Mouse (Mus musculus) heart, embryonic 14.5 days (tissue): ENCODE results near the gene Mia. TPM values are rescaled to one million over a fixed set of nuclear protein-coding genes. Genes with fewer than 3 reads are reported as not detected.

ENCODE experiments used
- ATAC-seq: fragments of 200-750 bp; cut with Nextera tagmentation; 2 replicates; pipeline ENCODE4 v1.8.0; 2017; ENCODE audit warnings: low read depth, moderate TSS enrichment; ENCODE audit not compliant: insufficient number of reproducible peaks, insufficient read depth, low FRiP score
- H3K27ac ChIP-seq, 2 experiments: fragments of 200-500 bp in 1 of 2; fragments of 300-500 bp in 1 of 2; sonication (generic) in 1 of 2; replicated peaks in 1 of 2; 2 replicates each; pipeline ENCODE4 v1.5.1; 2012 to 2014; ENCODE audit warnings: low read depth in 2 of 2, low read length in 2 of 2, control low read depth in 1 of 2, mild to moderate bottlenecking in 1 of 2, mixed read lengths in 1 of 2; ENCODE audit not compliant: control insufficient read depth in 1 of 2, insufficient read depth in 1 of 2
- H3K27me3 ChIP-seq: fragments of 300-500 bp; sonication (generic); 2 replicates; pipeline ENCODE4 v1.6.1; 2014; ENCODE audit warnings: mild to moderate bottlenecking, low read length, control low read depth; ENCODE audit not compliant: control insufficient read depth, insufficient read depth
- H3K36me3 ChIP-seq: fragments of 300-500 bp; sonication (generic); 2 replicates; pipeline ENCODE4 v1.6.1; 2014; ENCODE audit warnings: mild to moderate bottlenecking, control low read depth, low read length, mixed read lengths; ENCODE audit not compliant: control insufficient read depth, insufficient read depth
- H3K4me1 ChIP-seq, 2 experiments: fragments of 200-500 bp in 1 of 2; fragments of 300-500 bp in 1 of 2; sonication (generic) in 1 of 2; 2 replicates each; pipeline ENCODE4 v1.6.1; 2012 to 2014; ENCODE audit warnings: low read length in 2 of 2, control low read depth in 1 of 2, mixed read lengths in 1 of 2; ENCODE audit not compliant: control insufficient read depth in 2 of 2, insufficient read depth in 2 of 2
- H3K4me2 ChIP-seq: fragments of 300-500 bp; sonication (generic); 2 replicates; pipeline ENCODE4 v1.6.1; 2014; ENCODE audit warnings: mild to moderate bottlenecking, low read length
- H3K4me3 ChIP-seq, 2 experiments: fragments of 200-500 bp in 1 of 2; fragments of 300-500 bp in 1 of 2; sonication (generic) in 1 of 2; 2 replicates each; pipeline ENCODE4 v1.5.1; 2012 to 2014; ENCODE audit warnings: low read length in 2 of 2, mild to moderate bottlenecking in 2 of 2, control low read depth in 1 of 2, low read depth in 1 of 2, moderate library complexity in 1 of 2; ENCODE audit not compliant: control insufficient read depth in 1 of 2, insufficient read depth in 1 of 2
- H3K9ac ChIP-seq: fragments of 300-500 bp; sonication (generic); 2 replicates; pipeline ENCODE4 v1.6.1; 2014; ENCODE audit warnings: mild to moderate bottlenecking, low read length
- H3K9me3 ChIP-seq: fragments of 300-500 bp; sonication (generic); 2 replicates; pipeline ENCODE4 v1.6.1; 2016; ENCODE audit warnings: low read length, control low read depth; ENCODE audit not compliant: control insufficient read depth
- WGBS: fragments of 180-500 bp; shearing (Covaris S2); extraction: QIAGEN DNeasy Blood & Tissue Kit; methylation state at CpG from one replicate; pipeline ENCODE4 v1.1.7; 2014; 5-methylcytosine and 5-hydroxymethylcytosine counted together
- polyA plus RNA-seq: library from polyadenylated mRNA; unstranded; fragments of >200 nt; fragmentation: Nextera tagmentation; extraction: Ambion mirVana; gene quantifications from 2 replicates; pipeline ENCODE4 v1.2.1, GENCODE M21; 2014

Mia gene
- polyA plus RNA-seq, result 0.53 and 1.3 TPM in 2 replicates

- Histone ChIP-seq H3K9me3 (0 out of 2 replicates have a peak, but pooled peaks cover 3% of the 10 kb centered on the region), H3K4me3 (no peak within 1 kb of the TSS), H3K4me1 (peaks cover 0 to 4% of the 10 kb centered on the region in 2 experiments; a peak in 2 of 4 replicates), H3K9ac (no peak within 1 kb of the TSS), H3K4me2 (no peak within 1 kb of the TSS), H3K27ac (peak within 1 kb of the TSS in 1 of 2 experiments; percentile 33; a peak in 2 of 4 replicates), H3K36me3 (peaks cover 32% of the 10 kb centered on the region), H3K27me3 (no peaks in the 10 kb centered on the region)
- 62% methylated on average over 14 of the region's 14 CpGs for WGBS
- ATAC-seq, result no peak
Observed at GRCm38 (mm10) chr7:27180837-27181695, at the start of gene Mia, which contains the start of gene Gm21983. TSS of gene Mia (minus strand) at chr7:27181157. TSS of gene Gm21983 (minus strand) at chr7:27181086.

GRCm38 (mm10) chr7:27228865-27229264 is 47.9 kb upstream of the Mia start:
- H3K36me3 ChIP-seq, result no peaks in the 10 kb centered on the region
- H3K27me3 ChIP-seq, result no peaks in the 10 kb centered on the region
- H3K4me1 ChIP-seq, result peaks cover 28 to 43% of the 10 kb centered on the region in 2 experiments
- peak overlapping the region; percentile 75 to 84 for H3K4me3 ChIP-seq
- WGBS, result 14% methylated on average over 6 of the region's 6 CpGs
- peak overlapping the region; percentile 83 for H3K9ac ChIP-seq
- H3K4me2 ChIP-seq, result peak overlapping the region; percentile 86
- no peak for ATAC-seq
- no peaks in the 10 kb centered on the region for H3K9me3 ChIP-seq
- H3K27ac ChIP-seq, result peak overlapping the region; percentile 61 to 82

DNA sequence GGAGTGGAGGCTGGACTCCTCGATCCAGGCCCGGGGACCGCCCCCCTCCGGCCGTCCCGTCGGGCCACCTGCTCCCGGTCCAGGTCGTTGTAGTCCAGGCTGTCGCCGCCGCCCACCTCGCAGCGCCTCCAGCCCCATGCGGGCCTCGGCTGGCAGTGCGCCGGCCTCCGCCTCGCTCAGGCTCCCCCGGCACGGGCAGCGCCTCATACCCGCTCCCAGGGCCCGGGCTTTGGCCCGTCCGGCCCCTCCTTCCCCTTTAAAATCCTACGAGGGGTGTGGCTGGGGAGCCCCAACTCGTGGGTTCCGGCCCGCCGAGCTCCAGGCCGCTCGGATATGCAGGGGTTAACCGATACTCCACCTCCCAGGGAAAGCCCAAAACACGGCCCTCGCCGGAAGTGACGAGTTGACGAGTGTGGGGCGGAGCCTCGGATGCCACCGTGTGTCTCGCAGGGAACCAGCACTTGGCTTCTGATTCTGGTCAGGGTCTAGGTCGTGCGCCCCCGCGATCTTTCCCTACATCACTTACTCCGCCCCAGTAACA is 47.4 kb upstream of the Mia start, which contains the start of gene Itpkc:
Gene Itpkc, minus strand, starts transcription at position 381 of the 541 bp plus-strand sequence.
- peak within 1 kb of the TSS; percentile 75 to 84 for H3K4me3 ChIP-seq
- H3K27ac ChIP-seq, result peak within 1 kb of the TSS; percentile 62 to 82
- H3K4me1 ChIP-seq, result peaks cover 23 to 38% of the 10 kb centered on the region in 2 experiments
- H3K27me3 ChIP-seq, result no peaks in the 10 kb centered on the region
- H3K9me3 ChIP-seq, result no peaks in the 10 kb centered on the region
- WGBS, result under 1% methylated on average over 49 of the region's 49 CpGs
- peak within 1 kb of the TSS; percentile 86 for H3K4me2 ChIP-seq
- no peaks in the 10 kb centered on the region for H3K36me3 ChIP-seq
- peak; percentile 85 for ATAC-seq
- peak within 1 kb of the TSS; percentile 83 for H3K9ac ChIP-seq

DNA sequence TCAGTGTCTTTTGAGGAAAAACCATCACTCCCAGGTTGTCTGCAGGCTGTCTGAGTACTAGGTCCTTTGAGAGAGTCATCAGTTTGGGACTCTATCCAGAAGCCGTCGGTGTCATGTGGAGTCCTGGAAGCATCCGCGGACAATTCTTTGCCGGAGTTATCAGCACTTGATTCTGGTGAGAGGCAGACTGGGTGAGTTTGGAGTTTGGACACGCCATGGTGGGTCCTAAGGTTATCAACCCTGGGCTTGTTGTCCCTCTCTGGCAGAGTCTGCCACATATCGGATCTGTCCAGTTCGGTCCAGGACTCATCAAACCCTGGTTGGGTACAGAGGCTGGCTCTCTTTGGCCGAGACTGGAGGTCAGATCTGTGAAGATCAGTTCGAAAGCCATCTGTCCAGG is 46.7 kb upstream of the Mia start:
- Histone ChIP-seq H3K4me1 (peaks cover 22 to 37% of the 10 kb centered on the region in 2 experiments), H3K27ac (peak overlapping the region; percentile 62 to 82; a peak in 3 of 4 replicates), H3K9me3 (no peaks in the 10 kb centered on the region), H3K27me3 (no peaks in the 10 kb centered on the region), H3K9ac (peak overlapping the region; percentile 83), H3K4me2 (peak overlapping the region; percentile 86), H3K36me3 (no peaks in the 10 kb centered on the region), H3K4me3 (peak overlapping the region; percentile 75 to 84)
- WGBS, result 0% methylated on average over 10 of the region's 10 CpGs
- no peak for ATAC-seq

GRCm38 (mm10) chr7:27227276-27227675 is 46.3 kb upstream of the Mia start:
- peak overlapping the region; percentile 83 for H3K9ac ChIP-seq
- H3K27ac ChIP-seq, result no peak overlapping the region
- WGBS, result 23% methylated on average over 9 of the region's 9 CpGs
- no peaks in the 10 kb centered on the region for H3K9me3 ChIP-seq
- peak overlapping the region; percentile 86 for H3K4me2 ChIP-seq
- H3K4me3 ChIP-seq, result peak overlapping the region; percentile 75 to 84
- H3K27me3 ChIP-seq, result no peaks in the 10 kb centered on the region
- no peak for ATAC-seq
- peaks cover 22 to 37% of the 10 kb centered on the region in 2 experiments for H3K4me1 ChIP-seq
- no peaks in the 10 kb centered on the region for H3K36me3 ChIP-seq

DNA sequence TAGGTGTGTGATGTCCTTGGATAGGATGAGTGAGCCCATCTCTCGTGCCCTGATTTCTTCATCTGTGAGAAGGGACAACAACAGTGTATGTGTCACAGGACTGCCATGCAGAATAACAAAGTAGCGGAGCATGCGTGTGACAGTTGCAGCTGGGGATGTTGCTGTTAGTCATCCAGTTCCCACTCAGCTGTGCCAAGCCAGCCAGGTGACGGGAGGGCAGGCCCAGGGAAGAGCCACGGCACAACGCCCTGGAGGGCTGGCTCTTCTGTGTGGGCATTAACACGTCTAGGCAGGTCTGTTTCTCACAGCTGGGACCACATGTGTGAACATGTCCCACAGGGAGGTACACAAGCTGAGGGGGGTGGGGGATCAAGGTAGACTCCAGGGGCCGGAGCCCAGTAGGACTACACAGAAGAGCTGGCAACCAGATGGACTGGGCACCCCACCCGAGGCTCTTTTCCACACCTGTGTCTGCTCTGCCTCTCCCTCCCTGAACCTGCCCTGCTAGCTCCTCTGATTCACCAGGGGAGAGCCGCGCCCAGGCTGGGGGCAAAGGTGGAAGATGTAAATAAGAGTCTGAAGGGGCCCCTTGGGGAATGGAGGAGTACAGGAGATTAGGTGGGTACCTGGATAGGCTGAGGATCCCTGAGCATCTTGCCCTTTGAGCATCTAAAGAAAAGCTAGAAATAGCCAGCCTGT is 44.1 kb upstream of the Mia start:
- Histone ChIP-seq H3K4me1 (peaks cover 22 to 37% of the 10 kb centered on the region in 2 experiments), H3K36me3 (peaks cover 4% of the 10 kb centered on the region; the same call in 1 of the 2 replicates), H3K9me3 (no peaks in the 10 kb centered on the region), H3K4me3 (no peak overlapping the region), H3K9ac (peak overlapping the region; percentile 46; the same call in 1 of the 2 replicates), H3K27ac (no peak overlapping the region), H3K27me3 (no peaks in the 10 kb centered on the region), H3K4me2 (no peak overlapping the region)
- WGBS, result 80% methylated on average over 11 of the region's 11 CpGs
- no peak for ATAC-seq

GRCm38 (mm10) chr7:27222538-27222937 is 41.6 kb upstream of the Mia start:
- no peak overlapping the region for H3K4me3 ChIP-seq
- H3K4me2 ChIP-seq, result no peak overlapping the region
- no peaks in the 10 kb centered on the region for H3K27me3 ChIP-seq
- no peaks in the 10 kb centered on the region for H3K9me3 ChIP-seq
- WGBS, result 79% methylated on average over 1 of the region's 1 CpGs
- no peak overlapping the region for H3K27ac ChIP-seq
- ATAC-seq, result no peak
- H3K36me3 ChIP-seq, result peaks cover 18% of the 10 kb centered on the region
- H3K9ac ChIP-seq, result no peak overlapping the region
- peaks cover 15 to 35% of the 10 kb centered on the region in 2 experiments for H3K4me1 ChIP-seq
